Mouse (Mus musculus): ENCODE measurements at regions not wholly inside any gene's neighbourhood (a gene's known extent, or its start where the extent isn't known, plus 50 kb on each side); places are given as distances from the start of the nearest gene placed in this dataset.

DNA sequence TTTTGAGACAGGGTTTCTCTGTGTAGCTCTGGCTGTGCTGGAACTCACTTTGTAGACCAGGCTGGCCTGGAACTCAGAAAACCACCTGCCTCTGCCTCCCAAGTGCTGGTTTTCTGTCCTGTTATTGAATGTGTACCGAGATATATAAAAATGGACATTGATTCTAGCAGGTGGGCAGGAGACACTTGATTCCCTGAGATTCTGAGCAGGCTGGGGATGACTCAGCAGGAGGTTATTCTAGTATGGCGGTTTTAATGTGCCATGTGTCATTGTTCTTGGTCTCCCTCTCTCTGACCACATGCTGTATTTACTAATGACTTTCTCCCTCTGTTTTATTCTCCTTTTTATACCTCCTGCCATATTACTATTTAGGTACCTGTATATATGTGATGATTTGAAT lies 517.2 kb upstream of the Pkn2 start:
- Histone ChIP-seq H3K4me2 (ENCODE audit: low read depth, low read length) (no peak overlapping the region), H3K4me1 (ENCODE audit: control insufficient read depth, insufficient read depth, low read length) (no peaks in the 10 kb centered on the region), H3K27me3 (replicated peaks; ENCODE audit: control insufficient read depth, insufficient read depth, low read length) (no peaks in the 10 kb centered on the region), H3K9ac (ENCODE audit: low read depth, low read length) (no peak overlapping the region), H3K27ac (replicated peaks; ENCODE audit: low read depth, low read length) (no peak overlapping the region), H3K4me3 (ENCODE audit: low read depth, low read length) (no peak overlapping the region), H3K9me3 (ENCODE audit: control insufficient read depth, low read length) (no peaks in the 10 kb centered on the region), H3K36me3 (ENCODE audit: control insufficient read depth, insufficient read depth, low read length) (no peaks in the 10 kb centered on the region)
- no peak for DNase-seq (ENCODE audit: low spot score)
- WGBS = 81% methylated on average over 2 of the region's 2 CpGs
- ATAC-seq (ENCODE audit: low read depth) = no peak

GRCm38 (mm10) chr3:143384357-143384756 lies 502.6 kb upstream of the Pkn2 start:
- 74% methylated on average over 1 of the region's 1 CpGs for WGBS
- Histone ChIP-seq H3K9ac (ENCODE audit: low read depth, low read length) (no peak overlapping the region), H3K4me3 (ENCODE audit: low read depth, low read length) (no peak overlapping the region), H3K27me3 (replicated peaks; ENCODE audit: control insufficient read depth, insufficient read depth, low read length) (no peaks in the 10 kb centered on the region), H3K4me2 (ENCODE audit: low read depth, low read length) (no peak overlapping the region), H3K9me3 (ENCODE audit: control insufficient read depth, low read length) (no peaks in the 10 kb centered on the region), H3K27ac (replicated peaks; ENCODE audit: low read depth, low read length) (no peak overlapping the region), H3K4me1 (ENCODE audit: control insufficient read depth, insufficient read depth, low read length) (no peaks in the 10 kb centered on the region), H3K36me3 (ENCODE audit: control insufficient read depth, insufficient read depth, low read length) (no peaks in the 10 kb centered on the region)
- DNase-seq (ENCODE audit: low spot score) (no peak), ATAC-seq (ENCODE audit: low read depth) (no peak)

GRCm38 (mm10) chr3:143379193-143379592 lies 497.4 kb upstream of the Pkn2 start:
- Histone ChIP-seq H3K36me3 (ENCODE audit: control insufficient read depth, insufficient read depth, low read length) (no peaks in the 10 kb centered on the region), H3K27ac (replicated peaks; ENCODE audit: low read depth, low read length) (no peak overlapping the region), H3K9ac (ENCODE audit: low read depth, low read length) (no peak overlapping the region), H3K4me1 (ENCODE audit: control insufficient read depth, insufficient read depth, low read length) (peaks cover 4% of the 10 kb centered on the region; the same call in 1 of the 2 replicates), H3K9me3 (ENCODE audit: control insufficient read depth, low read length) (no peaks in the 10 kb centered on the region), H3K4me2 (ENCODE audit: low read depth, low read length) (peak overlapping the region; percentile 23; the same call in 1 of the 2 replicates), H3K4me3 (ENCODE audit: low read depth, low read length) (no peak overlapping the region), H3K27me3 (replicated peaks; ENCODE audit: control insufficient read depth, insufficient read depth, low read length) (no peaks in the 10 kb centered on the region)
- 11% methylated on average over 13 of the region's 13 CpGs for WGBS
- DNase-seq (ENCODE audit: low spot score) (peak; percentile 81), ATAC-seq (ENCODE audit: low read depth) (0 out of 2 replicates have a peak, but pooled peaks have one; percentile 75)

DNA sequence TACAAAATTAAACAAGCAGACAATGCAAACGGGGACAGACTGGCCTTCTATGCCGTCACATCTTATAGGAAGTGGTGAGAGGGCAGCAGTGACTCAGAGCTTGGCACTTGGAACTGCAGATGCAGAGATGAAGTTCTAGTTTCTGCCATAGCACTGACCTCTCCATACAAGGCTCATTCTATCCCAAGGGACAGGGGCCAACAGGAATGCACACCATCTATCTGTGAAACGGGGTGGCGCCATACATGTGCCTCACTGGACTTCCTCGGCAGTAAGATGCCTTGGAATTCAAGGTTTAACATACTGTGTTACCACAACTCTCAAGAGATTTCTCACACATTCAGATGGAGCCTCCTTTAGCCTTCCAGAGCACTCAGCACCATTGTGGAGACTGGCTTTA lies 495.6 kb upstream of the Pkn2 start:
- no peaks in the 10 kb centered on the region for H3K27me3 ChIP-seq (replicated peaks; ENCODE audit: control insufficient read depth, insufficient read depth, low read length)
- H3K4me1 ChIP-seq (ENCODE audit: control insufficient read depth, insufficient read depth, low read length) = peaks cover 4% of the 10 kb centered on the region; the same call in 1 of the 2 replicates
- H3K27ac ChIP-seq (replicated peaks; ENCODE audit: low read depth, low read length) = no peak overlapping the region
- WGBS = 84% methylated on average over 5 of the region's 5 CpGs
- DNase-seq (ENCODE audit: low spot score) (no peak), ATAC-seq (ENCODE audit: low read depth) (no peak)
- no peaks in the 10 kb centered on the region for H3K36me3 ChIP-seq (ENCODE audit: control insufficient read depth, insufficient read depth, low read length)
- no peak overlapping the region for H3K4me3 ChIP-seq (ENCODE audit: low read depth, low read length)
- no peak overlapping the region for H3K4me2 ChIP-seq (ENCODE audit: low read depth, low read length)
- H3K9me3 ChIP-seq (ENCODE audit: control insufficient read depth, low read length) = no peaks in the 10 kb centered on the region
- H3K9ac ChIP-seq (ENCODE audit: low read depth, low read length) = no peak overlapping the region

DNA sequence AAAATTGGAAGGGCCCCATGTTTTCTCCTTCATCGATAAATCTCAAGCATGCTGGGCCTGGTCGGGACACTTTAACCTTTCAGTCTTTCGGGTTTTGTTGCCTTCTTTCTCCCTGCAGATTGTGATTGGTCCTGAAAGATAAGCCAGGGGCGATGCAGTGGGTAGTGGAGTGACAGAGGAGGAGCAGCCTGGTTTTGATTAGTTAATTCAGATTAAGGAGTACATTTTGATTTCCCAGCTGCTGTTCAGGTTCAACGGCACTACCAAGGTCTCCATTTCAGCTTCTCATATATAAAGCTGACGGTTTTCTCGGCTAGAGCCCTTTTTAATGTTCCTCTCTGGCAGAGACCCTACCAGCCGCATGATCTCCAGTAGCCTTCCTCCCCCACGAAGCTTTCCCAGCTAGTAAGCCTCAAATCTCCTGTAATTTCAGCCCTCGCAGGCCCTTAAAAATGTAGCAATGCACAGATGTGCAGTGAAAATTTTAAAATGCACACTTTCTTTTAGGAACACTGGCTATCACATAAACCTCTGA lies 493.8 kb upstream of the Pkn2 start:
- no peaks in the 10 kb centered on the region for H3K9me3 ChIP-seq (ENCODE audit: control insufficient read depth, low read length)
- ATAC-seq (ENCODE audit: low read depth) (no peak), DNase-seq (ENCODE audit: low spot score) (peak; percentile 53)
- no peaks in the 10 kb centered on the region for H3K27me3 ChIP-seq (replicated peaks; ENCODE audit: control insufficient read depth, insufficient read depth, low read length)
- H3K4me1 ChIP-seq (ENCODE audit: control insufficient read depth, insufficient read depth, low read length) = peaks cover 4% of the 10 kb centered on the region; the same call in 1 of the 2 replicates
- no peak overlapping the region for H3K9ac ChIP-seq (ENCODE audit: low read depth, low read length)
- H3K4me2 ChIP-seq (ENCODE audit: low read depth, low read length) = no peak overlapping the region
- 35% methylated on average over 10 of the region's 10 CpGs for WGBS
- no peaks in the 10 kb centered on the region for H3K36me3 ChIP-seq (ENCODE audit: control insufficient read depth, insufficient read depth, low read length)
- H3K4me3 ChIP-seq (ENCODE audit: low read depth, low read length) = no peak overlapping the region
- peak overlapping the region; percentile 1; the same call in 1 of the 2 replicates for H3K27ac ChIP-seq (replicated peaks; ENCODE audit: low read depth, low read length)

DNA sequence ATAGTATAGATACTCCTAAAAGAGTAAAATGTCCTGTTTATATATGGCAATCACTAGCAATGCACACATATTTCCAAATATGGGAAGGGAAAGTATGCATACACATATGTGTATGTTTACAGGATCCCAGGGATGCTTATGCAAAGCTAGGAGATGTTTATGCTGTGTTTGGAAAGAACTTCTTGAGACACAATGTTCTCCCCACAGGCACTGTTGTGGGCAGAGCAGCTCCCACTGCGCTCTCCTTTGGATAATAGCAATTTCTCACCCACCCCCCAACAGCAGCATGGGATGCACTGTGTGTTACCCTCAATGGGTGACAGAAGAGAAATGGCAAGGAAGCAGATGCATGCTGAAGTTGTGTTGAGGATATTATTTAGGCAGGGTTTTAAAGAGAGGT lies 491.7 kb upstream of the Pkn2 start:
- no peak for ATAC-seq (ENCODE audit: low read depth)
- Histone ChIP-seq H3K9me3 (ENCODE audit: control insufficient read depth, low read length) (no peaks in the 10 kb centered on the region), H3K4me3 (ENCODE audit: low read depth, low read length) (no peak overlapping the region), H3K4me2 (ENCODE audit: low read depth, low read length) (no peak overlapping the region), H3K9ac (ENCODE audit: low read depth, low read length) (no peak overlapping the region), H3K4me1 (ENCODE audit: control insufficient read depth, insufficient read depth, low read length) (peaks cover 4% of the 10 kb centered on the region; the same call in 1 of the 2 replicates), H3K27me3 (replicated peaks; ENCODE audit: control insufficient read depth, insufficient read depth, low read length) (no peaks in the 10 kb centered on the region), H3K27ac (replicated peaks; ENCODE audit: low read depth, low read length) (no peak overlapping the region), H3K36me3 (ENCODE audit: control insufficient read depth, insufficient read depth, low read length) (no peaks in the 10 kb centered on the region)
- WGBS = 87% methylated on average over 1 of the region's 1 CpGs
- no peak for DNase-seq (ENCODE audit: low spot score)

- Histone ChIP-seq H3K9ac (ENCODE audit: low read depth, low read length) (no peak overlapping the region), H3K4me3 (ENCODE audit: low read depth, low read length) (no peak overlapping the region), H3K27ac (replicated peaks; ENCODE audit: low read depth, low read length) (no peak overlapping the region), H3K4me1 (ENCODE audit: control insufficient read depth, insufficient read depth, low read length) (no peaks in the 10 kb centered on the region), H3K9me3 (ENCODE audit: control insufficient read depth, low read length) (no peaks in the 10 kb centered on the region), H3K27me3 (replicated peaks; ENCODE audit: control insufficient read depth, insufficient read depth, low read length) (no peaks in the 10 kb centered on the region), H3K4me2 (ENCODE audit: low read depth, low read length) (no peak overlapping the region), H3K36me3 (ENCODE audit: control insufficient read depth, insufficient read depth, low read length) (no peaks in the 10 kb centered on the region)
- WGBS = 97% methylated on average over 1 of the region's 1 CpGs
- ATAC-seq (ENCODE audit: low read depth) = no peak
- no peak for DNase-seq (ENCODE audit: low spot score)
Observed at GRCm38 (mm10) chr3:143369002-143369401, 487.2 kb upstream of the Pkn2 start.

DNA sequence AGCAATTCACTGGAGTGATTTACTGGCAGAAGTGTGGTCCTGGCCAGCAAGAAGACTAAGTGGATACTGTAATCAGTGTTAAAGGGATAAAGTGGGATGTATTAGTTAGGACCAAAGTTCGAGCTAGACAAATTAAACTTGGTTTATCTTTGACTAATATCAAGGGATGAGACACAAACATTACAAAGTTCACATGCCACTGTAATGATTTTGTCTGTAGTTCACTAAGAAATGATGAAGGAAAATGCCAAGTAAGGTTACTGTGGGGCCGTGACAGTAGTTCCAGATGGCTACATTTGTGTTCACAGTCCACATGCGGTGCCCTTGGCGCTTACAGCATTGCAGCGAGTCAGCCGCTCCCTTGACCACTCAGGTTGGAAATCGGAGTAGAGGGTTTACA lies 458.2 kb upstream of the Pkn2 start:
- H3K9ac ChIP-seq (ENCODE audit: low read depth, low read length) = no peak overlapping the region
- H3K4me3 ChIP-seq (ENCODE audit: low read depth, low read length) = no peak overlapping the region
- WGBS = 81% methylated on average over 7 of the region's 7 CpGs

DNA sequence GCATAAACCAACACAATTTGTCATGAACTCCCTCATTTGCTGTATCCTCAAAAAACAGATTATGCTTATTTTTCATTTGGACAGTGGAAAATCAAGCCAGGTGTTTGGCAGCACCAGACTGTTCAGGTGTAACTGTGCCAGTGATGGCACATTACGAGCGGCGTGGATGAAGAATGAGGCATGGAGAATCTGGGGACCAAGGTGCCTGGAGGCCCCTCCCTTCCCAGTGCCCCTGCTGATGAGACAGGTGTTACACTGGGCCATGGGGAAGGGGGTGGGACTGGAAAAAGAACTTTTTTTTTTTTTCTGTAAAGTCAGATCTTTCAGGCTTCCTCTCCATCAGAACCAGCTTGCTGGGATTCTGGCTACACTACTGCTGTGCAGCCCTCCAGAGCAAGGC lies 451.5 kb upstream of the Pkn2 start:
- H3K36me3 ChIP-seq (ENCODE audit: control insufficient read depth, insufficient read depth, low read length) = no peaks in the 10 kb centered on the region
- no peak overlapping the region for H3K4me2 ChIP-seq (ENCODE audit: low read depth, low read length)
- H3K27me3 ChIP-seq (replicated peaks; ENCODE audit: control insufficient read depth, insufficient read depth, low read length) = no peaks in the 10 kb centered on the region
- no peaks in the 10 kb centered on the region for H3K9me3 ChIP-seq (ENCODE audit: control insufficient read depth, low read length)
- ATAC-seq (ENCODE audit: low read depth) (no peak), DNase-seq (ENCODE audit: low spot score) (no peak)
- 86% methylated on average over 3 of the region's 3 CpGs for WGBS
- H3K4me1 ChIP-seq (ENCODE audit: control insufficient read depth, insufficient read depth, low read length) = no peaks in the 10 kb centered on the region
- H3K9ac ChIP-seq (ENCODE audit: low read depth, low read length) = no peak overlapping the region
- H3K27ac ChIP-seq (replicated peaks; ENCODE audit: low read depth, low read length) = no peak overlapping the region
- no peak overlapping the region for H3K4me3 ChIP-seq (ENCODE audit: low read depth, low read length)

More for the DNA sequence above, 458.2 kb upstream of the Pkn2 start:
- no peaks in the 10 kb centered on the region for H3K9me3 ChIP-seq (ENCODE audit: control insufficient read depth, low read length)
- no peaks in the 10 kb centered on the region for H3K27me3 ChIP-seq (replicated peaks; ENCODE audit: control insufficient read depth, insufficient read depth, low read length)
- no peak for DNase-seq (ENCODE audit: low spot score)
- no peak overlapping the region for H3K4me2 ChIP-seq (ENCODE audit: low read depth, low read length)
- no peak overlapping the region for H3K27ac ChIP-seq (replicated peaks; ENCODE audit: low read depth, low read length)
- ATAC-seq (ENCODE audit: low read depth) = no peak
- H3K4me1 ChIP-seq (ENCODE audit: control insufficient read depth, insufficient read depth, low read length) = no peaks in the 10 kb centered on the region
- H3K36me3 ChIP-seq (ENCODE audit: control insufficient read depth, insufficient read depth, low read length) = no peaks in the 10 kb centered on the region

Measured in embryonic facial prominence, embryonic 14.5 days (tissue).